Mouse (Mus musculus) heart, embryonic 14.5 days (tissue): ENCODE results near the gene Tlr13. TPM values are rescaled to one million over a fixed set of nuclear protein-coding genes. Genes with fewer than 3 reads are reported as not detected.

Source experiments
- ATAC-seq: fragments of 200-750 bp; cut with Nextera tagmentation; 2 replicates; pipeline ENCODE4 v1.8.0; 2017; ENCODE audit warnings: low read depth, moderate TSS enrichment; ENCODE audit not compliant: insufficient number of reproducible peaks, insufficient read depth, low FRiP score
- H3K27ac ChIP-seq, 2 experiments: fragments of 200-500 bp in 1 of 2; fragments of 300-500 bp in 1 of 2; sonication (generic) in 1 of 2; replicated peaks in 1 of 2; 2 replicates each; pipeline ENCODE4 v1.5.1; 2012 to 2014; ENCODE audit warnings: low read depth in 2 of 2, low read length in 2 of 2, control low read depth in 1 of 2, mild to moderate bottlenecking in 1 of 2, mixed read lengths in 1 of 2; ENCODE audit not compliant: control insufficient read depth in 1 of 2, insufficient read depth in 1 of 2
- H3K27me3 ChIP-seq: fragments of 300-500 bp; sonication (generic); 2 replicates; pipeline ENCODE4 v1.6.1; 2014; ENCODE audit warnings: mild to moderate bottlenecking, low read length, control low read depth; ENCODE audit not compliant: control insufficient read depth, insufficient read depth
- H3K36me3 ChIP-seq: fragments of 300-500 bp; sonication (generic); 2 replicates; pipeline ENCODE4 v1.6.1; 2014; ENCODE audit warnings: mild to moderate bottlenecking, control low read depth, low read length, mixed read lengths; ENCODE audit not compliant: control insufficient read depth, insufficient read depth
- H3K4me1 ChIP-seq, 2 experiments: fragments of 200-500 bp in 1 of 2; fragments of 300-500 bp in 1 of 2; sonication (generic) in 1 of 2; 2 replicates each; pipeline ENCODE4 v1.6.1; 2012 to 2014; ENCODE audit warnings: low read length in 2 of 2, control low read depth in 1 of 2, mixed read lengths in 1 of 2; ENCODE audit not compliant: control insufficient read depth in 2 of 2, insufficient read depth in 2 of 2
- H3K4me2 ChIP-seq: fragments of 300-500 bp; sonication (generic); 2 replicates; pipeline ENCODE4 v1.6.1; 2014; ENCODE audit warnings: mild to moderate bottlenecking, low read length
- H3K4me3 ChIP-seq, 2 experiments: fragments of 200-500 bp in 1 of 2; fragments of 300-500 bp in 1 of 2; sonication (generic) in 1 of 2; 2 replicates each; pipeline ENCODE4 v1.5.1; 2012 to 2014; ENCODE audit warnings: low read length in 2 of 2, mild to moderate bottlenecking in 2 of 2, control low read depth in 1 of 2, low read depth in 1 of 2, moderate library complexity in 1 of 2; ENCODE audit not compliant: control insufficient read depth in 1 of 2, insufficient read depth in 1 of 2
- H3K9ac ChIP-seq: fragments of 300-500 bp; sonication (generic); 2 replicates; pipeline ENCODE4 v1.6.1; 2014; ENCODE audit warnings: mild to moderate bottlenecking, low read length
- H3K9me3 ChIP-seq: fragments of 300-500 bp; sonication (generic); 2 replicates; pipeline ENCODE4 v1.6.1; 2016; ENCODE audit warnings: low read length, control low read depth; ENCODE audit not compliant: control insufficient read depth
- WGBS: fragments of 180-500 bp; shearing (Covaris S2); extraction: QIAGEN DNeasy Blood & Tissue Kit; methylation state at CpG from one replicate; pipeline ENCODE4 v1.1.7; 2014; 5-methylcytosine and 5-hydroxymethylcytosine counted together
- polyA plus RNA-seq: library from polyadenylated mRNA; unstranded; fragments of >200 nt; fragmentation: Nextera tagmentation; extraction: Ambion mirVana; gene quantifications from 2 replicates; pipeline ENCODE4 v1.2.1, GENCODE M21; 2014

The Tlr13 gene
- polyA plus RNA-seq = 0.69 and 0.89 TPM in 2 replicates

DNA sequence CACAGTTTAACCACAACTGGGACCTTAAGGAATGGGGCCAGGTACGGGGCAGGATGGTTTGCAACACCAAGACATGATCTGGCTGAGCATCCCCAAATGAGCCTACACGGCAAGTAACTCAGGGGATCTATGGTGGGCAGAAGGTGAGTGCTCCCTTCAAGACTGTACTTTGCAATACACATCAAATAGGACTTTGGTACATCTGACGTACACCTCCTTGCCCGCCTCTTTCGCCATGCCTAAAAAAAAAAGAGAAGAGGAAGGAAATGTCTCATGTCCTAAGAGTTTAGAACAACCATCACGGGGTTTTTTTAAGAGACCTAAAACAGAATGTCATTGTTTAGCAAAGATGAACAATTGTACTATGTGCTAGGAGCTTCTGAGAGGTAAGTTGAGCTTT is at the start of gene Tlr13:
TSS of gene Tlr13 (plus strand) at position 269 of the 400 bp plus-strand sequence.
- ATAC-seq = no peak
- H3K4me3 ChIP-seq = no peak within 1 kb of the TSS
- H3K4me2 ChIP-seq = no peak within 1 kb of the TSS
- WGBS = 77% methylated on average over 6 of the region's 6 CpGs
- H3K9ac ChIP-seq = no peak within 1 kb of the TSS
- H3K27ac ChIP-seq = no peak within 1 kb of the TSS
- no peaks in the 10 kb centered on the region for H3K9me3 ChIP-seq
- H3K4me1 ChIP-seq = no peaks in the 10 kb centered on the region
- no peaks in the 10 kb centered on the region for H3K36me3 ChIP-seq
- no peaks in the 10 kb centered on the region for H3K27me3 ChIP-seq

DNA sequence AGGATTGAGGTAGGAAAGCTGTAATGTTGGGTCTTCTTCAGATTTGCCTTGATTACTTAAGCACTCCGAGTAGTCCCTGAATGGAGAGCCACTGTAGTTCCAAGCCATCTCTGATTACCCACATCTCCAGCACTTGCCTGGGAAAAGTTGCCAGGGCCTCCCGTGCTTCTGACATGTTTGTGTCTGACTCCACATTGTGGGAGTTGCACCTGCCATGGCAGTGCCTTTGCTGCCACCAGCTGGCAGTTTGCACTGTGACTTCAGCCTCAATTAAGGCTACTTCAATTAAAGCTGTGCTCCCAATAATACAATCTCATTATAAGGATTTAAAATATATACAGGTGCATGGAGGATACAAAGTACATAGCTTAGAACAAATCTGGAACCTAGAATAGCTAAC is 37.5 kb upstream of the Tlr13 start:
- Histone ChIP-seq H3K4me1 (no peaks in the 10 kb centered on the region), H3K9me3 (no peaks in the 10 kb centered on the region), H3K4me2 (no peak overlapping the region), H3K27me3 (no peaks in the 10 kb centered on the region), H3K27ac (no peak overlapping the region), H3K9ac (no peak overlapping the region), H3K4me3 (no peak overlapping the region), H3K36me3 (peaks cover 36% of the 10 kb centered on the region)
- WGBS = 48% methylated on average over 2 of the region's 2 CpGs
- no peak for ATAC-seq

DNA sequence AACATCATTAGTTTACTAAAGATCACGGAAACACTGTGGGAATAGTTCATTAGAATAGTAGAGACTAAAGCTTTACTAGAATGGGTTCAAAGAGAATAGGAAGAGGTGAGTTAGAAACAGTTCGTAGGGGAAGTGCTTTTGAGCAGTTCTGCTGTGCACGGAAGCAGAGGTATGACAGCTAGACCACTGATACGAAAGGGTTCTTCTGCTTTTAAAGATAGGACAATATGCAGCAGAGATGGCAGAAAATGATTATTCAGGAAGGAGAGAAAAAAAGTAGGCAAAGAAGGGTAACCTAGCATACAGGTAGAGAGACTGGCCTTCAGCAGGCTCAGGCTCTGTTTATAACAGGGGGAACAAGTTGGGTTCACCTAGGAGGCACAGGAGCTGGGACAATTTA is 29.1 kb upstream of the Tlr13 start:
- no peak for ATAC-seq
- no peak overlapping the region for H3K4me3 ChIP-seq
- no peak overlapping the region for H3K9ac ChIP-seq
- H3K36me3 ChIP-seq = peaks cover 17% of the 10 kb centered on the region
- no peak overlapping the region for H3K4me2 ChIP-seq
- WGBS = 80% methylated on average over 4 of the region's 4 CpGs
- no peaks in the 10 kb centered on the region for H3K27me3 ChIP-seq
- H3K27ac ChIP-seq = no peak overlapping the region
- H3K9me3 ChIP-seq = no peaks in the 10 kb centered on the region
- no peaks in the 10 kb centered on the region for H3K4me1 ChIP-seq

DNA sequence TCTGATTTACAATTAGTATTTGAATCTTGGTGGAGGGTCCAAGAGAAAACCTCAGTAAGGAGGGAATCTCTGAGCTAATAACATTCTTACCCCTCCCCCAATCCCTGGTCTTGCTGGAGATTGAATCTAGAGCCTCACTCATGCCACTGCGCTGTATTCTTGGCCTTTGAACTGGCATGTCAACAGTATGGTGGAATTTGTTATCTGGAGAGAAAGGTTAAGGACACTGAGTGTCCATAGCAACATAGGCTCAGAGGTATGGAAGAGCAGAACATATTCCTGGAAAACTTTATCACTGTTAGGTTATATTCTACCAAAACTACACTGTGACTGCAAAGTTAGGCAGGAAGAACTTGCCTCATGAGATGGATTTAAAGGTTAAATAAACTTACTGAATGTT is 28.3 kb upstream of the Tlr13 start:
- no peak overlapping the region for H3K4me2 ChIP-seq
- no peak overlapping the region for H3K4me3 ChIP-seq
- no peaks in the 10 kb centered on the region for H3K27me3 ChIP-seq
- H3K9ac ChIP-seq = no peak overlapping the region
- peaks cover 17% of the 10 kb centered on the region for H3K36me3 ChIP-seq
- ATAC-seq = no peak
- H3K27ac ChIP-seq = no peak overlapping the region
- no peaks in the 10 kb centered on the region for H3K4me1 ChIP-seq
- WGBS = 61% methylated on average over 1 of the region's 1 CpGs
- no peaks in the 10 kb centered on the region for H3K9me3 ChIP-seq

DNA sequence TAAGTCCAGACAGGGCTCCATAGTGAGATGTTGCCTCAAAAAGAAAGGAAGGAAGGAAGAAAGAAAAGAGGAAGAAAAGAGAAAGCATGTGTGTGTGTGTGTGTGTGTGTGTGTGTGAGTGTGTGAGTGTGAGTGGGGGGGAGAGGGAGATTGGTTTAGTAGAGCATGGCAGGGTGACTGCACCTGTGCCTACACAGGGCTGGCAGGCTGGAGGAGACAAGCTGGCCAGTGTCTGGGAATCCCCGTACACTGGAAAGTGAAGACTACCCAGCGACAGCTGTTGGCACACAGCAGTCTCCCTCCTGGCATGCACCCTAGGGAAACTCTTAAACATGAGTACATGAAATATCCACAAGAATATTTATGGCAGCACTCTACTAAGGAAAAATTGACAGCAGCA is 20.2 kb upstream of the Tlr13 start:
- Histone ChIP-seq H3K4me2 (no peak overlapping the region), H3K9me3 (no peaks in the 10 kb centered on the region), H3K36me3 (peaks cover 27% of the 10 kb centered on the region), H3K4me3 (no peak overlapping the region), H3K27me3 (no peaks in the 10 kb centered on the region), H3K27ac (no peak overlapping the region), H3K9ac (no peak overlapping the region), H3K4me1 (no peaks in the 10 kb centered on the region)
- 78% methylated on average over 2 of the region's 2 CpGs for WGBS
- no peak for ATAC-seq

DNA sequence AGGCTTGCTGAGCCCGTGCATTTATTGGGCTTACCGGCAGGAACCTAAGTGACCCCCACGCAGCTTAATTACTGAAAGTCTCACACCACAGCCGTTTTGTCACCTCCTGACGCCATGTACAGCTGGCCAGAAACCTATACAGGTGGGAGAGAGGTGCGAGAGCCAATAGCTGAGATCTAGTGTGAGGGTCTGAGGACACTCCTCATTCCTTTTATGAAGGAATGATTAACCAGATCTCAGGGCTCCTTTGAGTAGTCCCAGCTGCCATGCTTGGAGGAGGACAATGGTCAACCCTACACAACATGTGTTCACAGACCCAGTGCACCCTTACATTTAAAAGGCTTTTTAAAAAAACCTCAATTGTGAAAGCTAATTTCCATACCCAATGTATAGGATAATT is 14.7 kb upstream of the Tlr13 start:
- 82% methylated on average over 6 of the region's 6 CpGs for WGBS
- no peak overlapping the region for H3K4me3 ChIP-seq
- H3K27me3 ChIP-seq = no peaks in the 10 kb centered on the region
- H3K9ac ChIP-seq = no peak overlapping the region
- H3K4me1 ChIP-seq = no peaks in the 10 kb centered on the region
- no peak overlapping the region for H3K27ac ChIP-seq
- peaks cover 24% of the 10 kb centered on the region for H3K36me3 ChIP-seq
- H3K9me3 ChIP-seq = no peaks in the 10 kb centered on the region
- no peak overlapping the region for H3K4me2 ChIP-seq
- no peak for ATAC-seq

DNA sequence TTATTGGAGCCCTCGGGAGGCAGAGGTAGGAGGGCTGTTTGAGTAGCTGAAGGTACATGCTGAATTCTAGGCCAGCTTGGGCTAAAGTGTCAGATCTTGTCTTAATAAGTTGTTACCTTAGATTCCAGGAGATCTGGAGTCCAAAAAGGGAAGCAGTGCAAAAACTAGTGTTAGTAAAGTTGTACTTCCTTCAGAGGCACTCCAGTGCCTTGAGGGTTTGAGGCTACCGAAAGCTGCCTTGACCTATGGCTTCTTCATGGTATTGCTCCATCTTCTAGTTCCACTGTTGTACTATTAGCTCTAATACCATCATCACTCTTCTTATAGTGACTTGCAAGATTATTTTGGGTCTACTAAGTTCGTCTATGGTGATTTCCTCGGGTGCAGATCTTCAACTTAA is 13.1 kb upstream of the Tlr13 start:
- WGBS = 79% methylated on average over 4 of the region's 4 CpGs
- Histone ChIP-seq H3K9ac (no peak overlapping the region), H3K27ac (no peak overlapping the region), H3K4me2 (no peak overlapping the region), H3K4me1 (no peaks in the 10 kb centered on the region), H3K4me3 (no peak overlapping the region), H3K36me3 (peaks cover 11% of the 10 kb centered on the region), H3K9me3 (no peaks in the 10 kb centered on the region), H3K27me3 (no peaks in the 10 kb centered on the region)
- no peak for ATAC-seq

DNA sequence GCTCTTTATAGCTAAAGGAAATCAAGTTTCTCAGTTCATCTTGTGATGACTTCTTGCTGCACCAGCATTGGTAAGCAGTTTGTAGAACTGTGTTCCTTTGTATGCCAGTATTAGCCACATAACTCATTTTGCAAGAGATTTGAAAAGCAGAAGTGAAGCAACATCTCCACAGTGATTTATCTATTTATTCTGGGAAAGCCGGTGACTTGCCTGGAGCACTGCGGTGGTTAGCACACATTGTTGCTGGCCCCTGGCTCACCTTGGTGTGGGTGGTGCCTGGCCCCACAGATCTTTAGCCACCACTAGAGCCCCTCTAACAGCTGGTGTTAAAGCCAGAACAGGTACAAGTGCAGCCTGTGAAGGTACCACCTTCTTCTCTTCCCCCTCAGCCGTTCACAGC is 8.1 kb upstream of the Tlr13 start:
- no peak overlapping the region for H3K4me2 ChIP-seq
- H3K4me3 ChIP-seq = no peak overlapping the region
- H3K36me3 ChIP-seq = no peaks in the 10 kb centered on the region
- H3K9me3 ChIP-seq = no peaks in the 10 kb centered on the region
- H3K4me1 ChIP-seq = no peaks in the 10 kb centered on the region
- no peak for ATAC-seq
- no peaks in the 10 kb centered on the region for H3K27me3 ChIP-seq
- no peak overlapping the region for H3K9ac ChIP-seq
- 80% methylated on average over 3 of the region's 3 CpGs for WGBS
- H3K27ac ChIP-seq = no peak overlapping the region
